Mouse (Mus musculus) heart, embryonic 12.5 days (tissue): ENCODE data around the gene Fam193b. TPM values are rescaled to one million over a fixed set of nuclear protein-coding genes. Genes with fewer than 3 reads are reported as not detected.
"Not testable (repeated sequence)": the region's sequence is repeated elsewhere in the genome, so short reads cannot be mapped to it uniquely, and the experiment has no call there.

Experiments used
- ATAC-seq: fragments of 200-750 bp; cut with Nextera tagmentation; 2 replicates; pipeline ENCODE4 v1.8.0; 2017; ENCODE audit warnings: moderate TSS enrichment, moderate library complexity; ENCODE audit not compliant: insufficient number of reproducible peaks, low FRiP score
- H3K27ac ChIP-seq: fragments of 300-500 bp; sonication (generic); 2 replicates; pipeline ENCODE4 v1.5.1; 2016; ENCODE audit warnings: mild to moderate bottlenecking, moderate library complexity; ENCODE audit not compliant: poor library complexity, severe bottlenecking
- H3K27me3 ChIP-seq: fragments of 300-500 bp; sonication (generic); replicated peaks from 2 replicates; pipeline ENCODE4 v1.6.1; 2016; ENCODE audit warnings: mild to moderate bottlenecking, moderate library complexity
- H3K36me3 ChIP-seq: fragments of 300-500 bp; sonication (generic); 2 replicates; pipeline ENCODE4 v1.6.1; 2016; ENCODE audit warnings: mild to moderate bottlenecking, moderate library complexity
- H3K4me1 ChIP-seq: fragments of 300-500 bp; sonication (generic); replicated peaks from 2 replicates; pipeline ENCODE4 v1.6.1; 2016; ENCODE audit warnings: mild to moderate bottlenecking
- H3K4me2 ChIP-seq: fragments of 300-500 bp; sonication (generic); 2 replicates; pipeline ENCODE4 v1.6.1; 2016; ENCODE audit warnings: mild to moderate bottlenecking, moderate library complexity
- H3K4me3 ChIP-seq: fragments of 300-500 bp; sonication (generic); 2 replicates; pipeline ENCODE4 v1.5.1; 2016; ENCODE audit warnings: mild to moderate bottlenecking
- H3K9ac ChIP-seq: fragments of 300-500 bp; sonication (generic); 2 replicates; pipeline ENCODE4 v1.6.1; 2016; ENCODE audit warnings: mild to moderate bottlenecking, moderate library complexity
- H3K9me3 ChIP-seq: fragments of 300-500 bp; sonication (generic); replicated peaks from 2 replicates; pipeline ENCODE4 v1.6.1; 2016; ENCODE audit warnings: mild to moderate bottlenecking, moderate library complexity
- WGBS: fragments of 180-500 bp; shearing (Covaris S2); methylation state at CpG from one replicate; pipeline ENCODE4 v1.1.7; 2016; 5-methylcytosine and 5-hydroxymethylcytosine counted together
- polyA plus RNA-seq: library from polyadenylated mRNA; unstranded; fragments of >200 nt; fragmentation: Nextera tagmentation; extraction: Ambion mirVana; gene quantifications from 2 replicates; pipeline ENCODE4 v1.2.1, GENCODE M21; 2016

Gene Fam193b
- polyA plus RNA-seq, 1 experiment from 2014 or later = 24.4 TPM

GRCm38 (mm10) chr13:55599566-55600540, 28.9 kb upstream of the Fam193b start, which contains the start of gene B4galt7:
B4galt7 (plus strand) TSS chr13:55599896.
- peak; percentile 92 for ATAC-seq
- H3K4me3 ChIP-seq = peak within 1 kb of the TSS; percentile 80
- no peaks in the 10 kb centered on the region for H3K9me3 ChIP-seq
- H3K4me1 ChIP-seq = peaks cover 10% of the 10 kb centered on the region
- H3K36me3 ChIP-seq = peaks cover 47% of the 10 kb centered on the region
- peak within 1 kb of the TSS; percentile 85 for H3K4me2 ChIP-seq
- 10% methylated on average over 51 of the region's 51 CpGs for WGBS
- H3K9ac ChIP-seq = peak within 1 kb of the TSS; percentile 87
- H3K27me3 ChIP-seq = no peaks in the 10 kb centered on the region
- H3K27ac ChIP-seq = no peak within 1 kb of the TSS

- no peak for ATAC-seq
- Histone ChIP-seq H3K4me3 (no peak overlapping the region), H3K4me2 (no peak overlapping the region), H3K4me1 (peaks cover 20% of the 10 kb centered on the region), H3K9me3 (no peaks in the 10 kb centered on the region), H3K27ac (no peak overlapping the region), H3K9ac (no peak overlapping the region), H3K27me3 (no peaks in the 10 kb centered on the region), H3K36me3 (peaks cover 41% of the 10 kb centered on the region)
- WGBS = 94% methylated on average over 12 of the region's 12 CpGs
Measured at GRCm38 (mm10) chr13:55596802-55597201, 25.9 kb upstream of the Fam193b start.

- Histone ChIP-seq H3K4me3 (no peak overlapping the region), H3K9ac (no peak overlapping the region), H3K4me1 (peaks cover 15% of the 10 kb centered on the region), H3K27ac (no peak overlapping the region), H3K9me3 (no peaks in the 10 kb centered on the region), H3K27me3 (no peaks in the 10 kb centered on the region), H3K36me3 (peaks cover 41% of the 10 kb centered on the region), H3K4me2 (no peak overlapping the region)
- no peak for ATAC-seq
- 88% methylated on average over 12 of the region's 12 CpGs for WGBS
Measured at GRCm38 (mm10) chr13:55595375-55595774, 24.5 kb upstream of the Fam193b start.

- Histone ChIP-seq H3K27ac (peak overlapping the region; percentile 57), H3K27me3 (no peaks in the 10 kb centered on the region), H3K36me3 (peaks cover 39% of the 10 kb centered on the region), H3K9ac (peak overlapping the region; percentile 93), H3K4me3 (peak overlapping the region; percentile 94), H3K9me3 (no peaks in the 10 kb centered on the region), H3K4me1 (peaks cover 10% of the 10 kb centered on the region), H3K4me2 (peak overlapping the region; percentile 76)
- peak; percentile 50 for ATAC-seq
- under 1% methylated on average over 31 of the region's 31 CpGs for WGBS
Measured at GRCm38 (mm10) chr13:55593254-55593747, 22.4 kb upstream of the Fam193b start.

GRCm38 (mm10) chr13:55592512-55593253, 21.8 kb upstream of the Fam193b start:
- Histone ChIP-seq H3K4me2 (peak overlapping the region; percentile 76), H3K27me3 (no peaks in the 10 kb centered on the region), H3K9ac (peak overlapping the region; percentile 93), H3K4me1 (peaks cover 10% of the 10 kb centered on the region), H3K36me3 (peaks cover 33% of the 10 kb centered on the region), H3K4me3 (peak overlapping the region; percentile 94), H3K9me3 (no peaks in the 10 kb centered on the region), H3K27ac (peak overlapping the region; percentile 57)
- 5% methylated on average over 29 of the region's 29 CpGs for WGBS
- peak; percentile 97 for ATAC-seq

GRCm38 (mm10) chr13:55591961-55592490, 21.1 kb upstream of the Fam193b start:
- H3K9ac ChIP-seq = no peak overlapping the region
- H3K9me3 ChIP-seq = no peaks in the 10 kb centered on the region
- H3K4me3 ChIP-seq = no peak overlapping the region
- H3K4me1 ChIP-seq = peaks cover 10% of the 10 kb centered on the region
- H3K4me2 ChIP-seq = no peak overlapping the region
- H3K27ac ChIP-seq = no peak overlapping the region
- WGBS = 73% methylated on average over 4 of the region's 4 CpGs
- H3K36me3 ChIP-seq = peaks cover 27% of the 10 kb centered on the region
- no peak for ATAC-seq
- H3K27me3 ChIP-seq = no peaks in the 10 kb centered on the region

GRCm38 (mm10) chr13:55578086-55578485, 7.2 kb upstream of the Fam193b start:
- Histone ChIP-seq H3K27me3 (no peaks in the 10 kb centered on the region), H3K27ac (no peak overlapping the region), H3K9me3 (peaks cover 2% of the 10 kb centered on the region), H3K4me3 (no peak overlapping the region), H3K9ac (no peak overlapping the region), H3K4me2 (no peak overlapping the region), H3K36me3 (no peaks in the 10 kb centered on the region), H3K4me1 (no peaks in the 10 kb centered on the region)
- WGBS = 74% methylated on average over 4 of the region's 4 CpGs
- no peak for ATAC-seq

- ATAC-seq = not testable (repeated sequence)
Measured at GRCm38 (mm10) chr13:55576872-55577271, 6.0 kb upstream of the Fam193b start.

GRCm38 (mm10) chr13:55575932-55576331, 5.0 kb upstream of the Fam193b start:
- Histone ChIP-seq H3K9ac (no peak overlapping the region), H3K4me3 (no peak overlapping the region), H3K9me3 (peaks cover 2% of the 10 kb centered on the region), H3K4me1 (peaks cover 6% of the 10 kb centered on the region; the same call in 1 of the 2 replicates), H3K27ac (no peak overlapping the region), H3K4me2 (no peak overlapping the region), H3K36me3 (no peaks in the 10 kb centered on the region), H3K27me3 (no peaks in the 10 kb centered on the region)
- 46% methylated on average over 5 of the region's 5 CpGs for WGBS
- no peak for ATAC-seq

More at GRCm38 (mm10) chr13:55576872-55577271, 6.0 kb upstream of the Fam193b start:
- not testable (repeated sequence) for H3K9me3 ChIP-seq, H3K36me3 ChIP-seq, H3K4me3 ChIP-seq, H3K27me3 ChIP-seq, H3K27ac ChIP-seq, H3K4me2 ChIP-seq, H3K9ac ChIP-seq, H3K4me1 ChIP-seq
- 73% methylated on average over 7 of the region's 7 CpGs for WGBS

- H3K9me3 ChIP-seq = peaks cover 2% of the 10 kb centered on the region
- peaks cover 13% of the 10 kb centered on the region for H3K4me1 ChIP-seq
- H3K27me3 ChIP-seq = no peaks in the 10 kb centered on the region
- H3K4me2 ChIP-seq = no peak overlapping the region
- H3K9ac ChIP-seq = no peak overlapping the region
- H3K4me3 ChIP-seq = no peak overlapping the region
- WGBS = 67% methylated on average over 5 of the region's 5 CpGs
- no peak for ATAC-seq
- no peaks in the 10 kb centered on the region for H3K36me3 ChIP-seq
- no peak overlapping the region for H3K27ac ChIP-seq
Measured at GRCm38 (mm10) chr13:55574321-55574720, 3.4 kb upstream of the Fam193b start.

- Histone ChIP-seq H3K4me1 (peaks cover 17% of the 10 kb centered on the region), H3K27me3 (no peaks in the 10 kb centered on the region)
Measured at GRCm38 (mm10) chr13:55573432-55573831, 2.5 kb upstream of the Fam193b start, which contains the start of gene Tmed9. Tmed9 (plus strand) TSS chr13:55573732.

More at GRCm38 (mm10) chr13:55573432-55573831, 2.5 kb upstream of the Fam193b start, which contains the start of gene Tmed9:
- Histone ChIP-seq H3K4me2 (no peak within 1 kb of the TSS), H3K9ac (no peak within 1 kb of the TSS), H3K9me3 (peaks cover 2% of the 10 kb centered on the region; the same call in 1 of the 2 replicates), H3K4me3 (no peak within 1 kb of the TSS), H3K27ac (no peak within 1 kb of the TSS), H3K36me3 (peaks cover 1% of the 10 kb centered on the region)
- no peak for ATAC-seq
- 94% methylated on average over 2 of the region's 2 CpGs for WGBS
